In the genomic region with DNA sequence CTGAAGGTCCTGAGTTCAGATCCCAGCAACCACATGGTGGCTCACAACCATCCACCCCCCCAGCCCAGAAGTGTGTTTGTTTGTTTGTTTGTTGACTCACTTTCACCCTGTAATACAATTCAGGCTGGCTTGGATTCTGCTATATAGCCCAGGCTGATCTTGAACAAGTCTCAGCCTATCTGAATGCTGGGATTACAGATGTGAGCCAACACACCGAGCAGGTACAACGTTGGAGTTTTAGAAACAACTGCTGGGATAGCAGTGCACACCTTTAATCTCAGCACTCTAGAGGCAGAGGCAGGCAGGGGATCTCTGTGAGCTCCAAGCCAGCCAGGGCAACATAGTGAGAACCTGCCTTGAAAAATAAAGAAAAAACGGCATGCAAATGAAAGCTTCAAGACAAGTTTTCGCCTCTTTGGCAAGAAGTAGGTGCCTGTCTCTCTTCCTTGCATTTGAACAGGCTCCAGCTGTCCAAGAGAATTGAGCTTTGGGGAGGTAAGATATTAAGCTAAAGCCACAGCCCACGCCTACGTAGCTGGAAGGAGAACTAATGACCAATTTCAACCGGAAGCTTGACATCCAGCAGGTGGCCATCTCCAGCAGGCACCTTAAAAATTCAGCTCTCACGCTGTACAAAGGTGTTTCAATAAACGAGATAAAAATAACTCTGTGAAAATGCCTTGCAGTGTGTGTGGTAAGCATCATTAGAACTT, we compare ENCODE assay signal across 8 mouse cellular contexts. TPM values are rescaled to one million over a fixed set of nuclear protein-coding genes. Genes with fewer than 3 reads are reported as not detected.
DNase-seq lines count a peak whose midpoint lies in the region; ATAC-seq and TF ChIP-seq lines count a peak whose summit lies in the region.

No protein-coding gene starts in this region.

- peak overlapping the region; percentile 50 for H3ac ChIP-seq in myocyte (ENCODE audit: control insufficient read depth, insufficient read length)

- WGBS in lung, postnatal 0 days = 11% methylated on average over 9 of the region's 9 CpGs
- WGBS in lung, adult 2 months = 8% methylated on average over 9 of the region's 9 CpGs
- 9% methylated on average over 9 of the region's 9 CpGs for WGBS in forebrain, embryonic 14.5 days
- 9% methylated on average over 9 of the region's 9 CpGs for WGBS in kidney, embryonic 16.5 days

- H3K36me3 ChIP-seq in lung, postnatal 0 days (ENCODE audit: insufficient read depth, low read length) = no peaks in the 10 kb centered on the region
- no peaks in the 10 kb centered on the region for H3K36me3 ChIP-seq in forebrain, embryonic 14.5 days (ENCODE audit: control insufficient read depth, insufficient read depth, low read length)
- no peaks in the 10 kb centered on the region for H3K36me3 ChIP-seq in kidney, embryonic 16.5 days (ENCODE audit: insufficient read depth, low read length)
- no peaks in the 10 kb centered on the region for H3K36me3 ChIP-seq in myocyte (ENCODE audit: control insufficient read depth, insufficient read depth)

- ATAC-seq in lung, postnatal 0 days = no peak
- ATAC-seq in forebrain, embryonic 14.5 days = no peak
- no peak for ATAC-seq in kidney, embryonic 16.5 days (ENCODE audit: low FRiP score, low TSS enrichment)

- peaks cover 10% of the 10 kb centered on the region; the same call in 1 of the 2 replicates for H3K4me1 ChIP-seq in lung, postnatal 0 days (ENCODE audit: insufficient read depth, low read depth, low read length)
- H3K4me1 ChIP-seq in lung, adult 2 months (ENCODE audit: control insufficient read depth, insufficient read depth, low read length) = peaks cover 9% of the 10 kb centered on the region
- H3K4me1 ChIP-seq in forebrain, embryonic 14.5 days (ENCODE audit: control insufficient read depth, insufficient read depth, low read length) = peaks cover 11% of the 10 kb centered on the region; the same call in 1 of the 2 replicates
- peaks cover 33% of the 10 kb centered on the region for H3K4me1 ChIP-seq in kidney, embryonic 16.5 days (ENCODE audit: insufficient read depth, low read length)

- H3K9me3 ChIP-seq in lung, postnatal 0 days (ENCODE audit: low read length) = no peaks in the 10 kb centered on the region
- H3K9me3 ChIP-seq in forebrain, embryonic 14.5 days (replicated peaks; ENCODE audit: control insufficient read depth, low read length) = no peaks in the 10 kb centered on the region
- H3K9me3 ChIP-seq in kidney, embryonic 16.5 days (ENCODE audit: low read length) = no peaks in the 10 kb centered on the region

- H3K27ac ChIP-seq in lung, postnatal 0 days (ENCODE audit: low read length) = no peak overlapping the region
- no peak overlapping the region for H3K27ac ChIP-seq in forebrain, embryonic 14.5 days (ENCODE audit: low read depth, low read length)
- H3K27ac ChIP-seq in kidney, embryonic 16.5 days (ENCODE audit: low read length) = no peak overlapping the region

- DNase-seq in lung, postnatal 0 days (ENCODE audit: low spot score) = peak; percentile 48
- no peak for DNase-seq in lung, adult 2 months
- DNase-seq in forebrain, embryonic 14.5 days (ENCODE audit: low spot score) = peak; percentile 42
- no peak for DNase-seq in thymus, postnatal 25 days
- no peak for DNase-seq in spleen, postnatal 14 days (ENCODE audit: low spot score in 2 of 2)
- DNase-seq in left cerebral cortex, postnatal 4 days = no peak

- TF ChIP-seq POLR2A in lung, adult 2 months (IDR thresholded peaks at IDR 0.05; ENCODE audit: borderline replicate concordance, extremely low read depth, low read depth, low read length) = no peak
- TF ChIP-seq POLR2A in myocyte (IDR thresholded peaks at IDR 0.05; ENCODE audit: insufficient read length, low read depth) = no peak

- peak overlapping the region; percentile 67 for H3K4me3 ChIP-seq in lung, postnatal 0 days (ENCODE audit: low read depth, low read length)
- H3K4me3 ChIP-seq in lung, adult 2 months (replicated peaks; ENCODE audit: extremely low read depth, low read depth, low read length) = no peak overlapping the region
- peak overlapping the region; percentile 57 for H3K4me3 ChIP-seq in forebrain, embryonic 14.5 days (ENCODE audit: low read depth, low read length)
- peak overlapping the region; percentile 70 for H3K4me3 ChIP-seq in kidney, embryonic 16.5 days (ENCODE audit: low read length)
- peak overlapping the region; percentile 44 for H3K4me3 ChIP-seq in myocyte

- peak overlapping the region; percentile 96 for H3K4me2 ChIP-seq in lung, postnatal 0 days (replicated peaks; ENCODE audit: low read depth, low read length)
- H3K4me2 ChIP-seq in forebrain, embryonic 14.5 days (ENCODE audit: low read length) = peak overlapping the region; percentile 87
- H3K4me2 ChIP-seq in kidney, embryonic 16.5 days (replicated peaks; ENCODE audit: low read depth, low read length) = peak overlapping the region; percentile 100
- peak overlapping the region; percentile 94 for H3K4me2 ChIP-seq in myocyte (ENCODE audit: low read depth)

- no peak overlapping the region for H3K9ac ChIP-seq in lung, postnatal 0 days (replicated peaks; ENCODE audit: low read depth)
- H3K9ac ChIP-seq in forebrain, embryonic 14.5 days (ENCODE audit: low read length) = peak overlapping the region; percentile 73
- peak overlapping the region; percentile 85; the same call in 1 of the 2 replicates for H3K9ac ChIP-seq in kidney, embryonic 16.5 days (replicated peaks; ENCODE audit: low read length)

- H3K79me2 ChIP-seq in myocyte (ENCODE audit: control insufficient read depth, insufficient read depth) = no peaks in the 10 kb centered on the region

- TF ChIP-seq CTCF in lung, postnatal 0 days (IDR thresholded peaks at IDR 0.05) = peak; percentile 39
- TF ChIP-seq CTCF in lung, adult 2 months (IDR thresholded peaks at IDR 0.05; ENCODE audit: insufficient read depth, low read length) = no peak

- peaks cover 22% of the 10 kb centered on the region for H3K27me3 ChIP-seq in lung, postnatal 0 days (replicated peaks; ENCODE audit: insufficient read depth, low read length)
- peaks cover 11% of the 10 kb centered on the region for H3K27me3 ChIP-seq in forebrain, embryonic 14.5 days (replicated peaks; ENCODE audit: control insufficient read depth, insufficient read depth, low read length)
- peaks cover 43% of the 10 kb centered on the region for H3K27me3 ChIP-seq in kidney, embryonic 16.5 days (ENCODE audit: insufficient read depth, low read length)
- H3K27me3 ChIP-seq in myocyte (ENCODE audit: control insufficient read depth, insufficient read depth, insufficient read length) = no peaks in the 10 kb centered on the region

- TF ChIP-seq EP300 in lung, postnatal 0 days (IDR thresholded peaks at IDR 0.05) = no peak

- intact Hi-C loops in left cerebral cortex, postnatal 4 days (cut with DNase I) = no loop called here

TF ChIP-seq in myocyte, 11 proteins besides CTCF, POLR2A, EP300 and RAD21:
- TF ChIP-seq CEBPB (IDR thresholded peaks at IDR 0.05; ENCODE audit: insufficient read depth, poor library complexity, severe bottlenecking) (no peak), MYOD1 (IDR thresholded peaks at IDR 0.05; ENCODE audit: control insufficient read depth in 1 of 3, insufficient read length in 2 of 3, low read depth in 2 of 3) (no peak), TCF12 (IDR thresholded peaks at IDR 0.05; ENCODE audit: insufficient read depth, poor library complexity, severe bottlenecking) (no peak), TCF3 (IDR thresholded peaks at IDR 0.05; ENCODE audit: insufficient read length, low read depth) (no peak), E2F4 (IDR thresholded peaks at IDR 0.05; ENCODE audit: insufficient read depth) (no peak), SRF (IDR thresholded peaks at IDR 0.05; ENCODE audit: control insufficient read depth, insufficient read length, low read depth) (no peak), POLR2AphosphoS2 (IDR thresholded peaks at IDR 0.05; ENCODE audit: insufficient read length, low read depth) (no peak), MAX (IDR thresholded peaks at IDR 0.05; ENCODE audit: low read depth) (no peak), REST (IDR thresholded peaks at IDR 0.05; ENCODE audit: insufficient read depth, insufficient read length) (no peak), MYOG (IDR thresholded peaks at IDR 0.05; ENCODE audit: control insufficient read depth in 1 of 3, insufficient read depth in 1 of 3, insufficient read length in 2 of 3, low read depth in 2 of 3) (no peak), USF1 (IDR thresholded peaks at IDR 0.05; ENCODE audit: low read depth) (no peak)
TF ChIP-seq in myocyte: peak in this region for 0.

RNA-seq across cellular contexts. Expression of a gene that starts 1.0 kb away (rescaled TPM):
- 15.9 and 23.3 TPM in 2 replicates for polyA plus RNA-seq in lung, postnatal 0 days (2015; fragmentation: Nextera tagmentation; extraction: Ambion mirVana)
- polyA plus RNA-seq in lung, adult 2 months (2012; rRNA removed) = 55.3 and 77.9 TPM in 2 replicates
- 354 and 601 TPM in 2 replicates for polyA plus RNA-seq in forebrain, embryonic 14.5 days (2014; fragmentation: Nextera tagmentation; extraction: Ambion mirVana)
- polyA plus RNA-seq in kidney, embryonic 16.5 days (2015; fragmentation: Nextera tagmentation; extraction: Ambion mirVana) = 10.3 and 11.7 TPM in 2 replicates
- 8.0 TPM for polyA plus RNA-seq in myocyte (2012; fragmentation: generic; extraction: Trizol)
- 1,000 to 10,000 TPM; 1,229 to 1,264 TPM for total RNA-seq in left cerebral cortex, postnatal 4 days (2021)

RNA-seq across cellular contexts. Expression of a gene that starts 44.1 kb away (rescaled TPM):
- polyA plus RNA-seq in lung, postnatal 0 days (2015; fragmentation: Nextera tagmentation; extraction: Ambion mirVana) = not detected in 2 replicates
- 0.05 TPM in 1 of 2 replicates, not detected in the other for polyA plus RNA-seq in lung, adult 2 months (2012; rRNA removed)
- polyA plus RNA-seq in forebrain, embryonic 14.5 days (2014; fragmentation: Nextera tagmentation; extraction: Ambion mirVana) = not detected in 2 replicates
- polyA plus RNA-seq in kidney, embryonic 16.5 days (2015; fragmentation: Nextera tagmentation; extraction: Ambion mirVana) = not detected in 2 replicates
- polyA plus RNA-seq in myocyte (2012; fragmentation: generic; extraction: Trizol) = not detected
- not detected for total RNA-seq in left cerebral cortex, postnatal 4 days (2021)

Comparison
In these comparisons a context has a peak if more than half of its experiments do, and no peak if none do; other contexts are left out.
1. DNase-seq: peak in lung, postnatal 0 days (single experiment) and forebrain, embryonic 14.5 days (single experiment); none in lung, adult 2 months (single experiment), thymus, postnatal 25 days (single experiment), spleen, postnatal 14 days (0 of 2) and left cerebral cortex, postnatal 4 days (single experiment).
2. Peak in every context shown above with its lines, with median percentiles within 50 percentile points of each other: H3K4me2 ChIP-seq.